Mouse (Mus musculus) liver, embryonic 12.5 days (tissue): ENCODE data around the gene Fat3. TPM values are rescaled to one million over a fixed set of nuclear protein-coding genes. Genes with fewer than 3 reads are reported as not detected.

Source experiments
- ATAC-seq: fragments of 200-750 bp; cut with Nextera tagmentation; 2 replicates; pipeline ENCODE4 v1.8.0; 2017; ENCODE audit warnings: moderate number of reproducible peaks, mild to moderate bottlenecking, moderate library complexity
- H3K27ac ChIP-seq: fragments of 300-500 bp; sonication (generic); 2 replicates; pipeline ENCODE4 v1.5.1; 2016; ENCODE audit warnings: mild to moderate bottlenecking
- H3K27me3 ChIP-seq: fragments of 300-500 bp; sonication (generic); replicated peaks from 2 replicates; pipeline ENCODE4 v1.6.1; 2016; ENCODE audit warnings: mild to moderate bottlenecking, moderate library complexity
- H3K36me3 ChIP-seq: fragments of 300-500 bp; sonication (generic); 2 replicates; pipeline ENCODE4 v1.6.1; 2016; ENCODE audit warnings: mild to moderate bottlenecking, moderate library complexity
- H3K4me1 ChIP-seq: fragments of 300-500 bp; sonication (generic); 2 replicates; pipeline ENCODE4 v1.6.1; 2016
- H3K4me2 ChIP-seq: fragments of 300-500 bp; sonication (generic); 2 replicates; pipeline ENCODE4 v1.6.1; 2016; ENCODE audit warnings: mild to moderate bottlenecking, moderate library complexity
- H3K4me3 ChIP-seq: fragments of 300-500 bp; sonication (generic); 2 replicates; pipeline ENCODE4 v1.5.1; 2016; ENCODE audit warnings: mild to moderate bottlenecking, moderate library complexity
- H3K9ac ChIP-seq: fragments of 300-500 bp; sonication (generic); 2 replicates; pipeline ENCODE4 v1.6.1; 2016; ENCODE audit warnings: mild to moderate bottlenecking, moderate library complexity
- H3K9me3 ChIP-seq: fragments of 300-500 bp; sonication (generic); replicated peaks from 2 replicates; pipeline ENCODE4 v1.6.1; 2016; ENCODE audit warnings: mild to moderate bottlenecking, moderate library complexity
- WGBS: fragments of 180-500 bp; shearing (Covaris S2); methylation state at CpG from one replicate; pipeline ENCODE4 v1.1.7; 2016; ENCODE audit not compliant: insufficient replicate concordance; 5-methylcytosine and 5-hydroxymethylcytosine counted together
- polyA plus RNA-seq: library from polyadenylated mRNA; unstranded; fragments of >200 nt; fragmentation: Nextera tagmentation; extraction: Ambion mirVana; gene quantifications from 2 replicates; pipeline ENCODE4 v1.2.1, GENCODE M21; 2016

Gene Fat3
- polyA plus RNA-seq, 1 experiment from 2014 or later: 0.18 TPM

- H3K9me3 ChIP-seq: no peaks in the 10 kb centered on the region
- H3K4me3 ChIP-seq: no peak overlapping the region
- H3K27ac ChIP-seq: no peak overlapping the region
- H3K27me3 ChIP-seq: no peaks in the 10 kb centered on the region
- no peak for ATAC-seq
- WGBS: 64% methylated on average over 11 of the region's 11 CpGs
- peaks cover 9% of the 10 kb centered on the region; the same call in 1 of the 2 replicates for H3K4me1 ChIP-seq
- no peak overlapping the region for H3K4me2 ChIP-seq
- no peak overlapping the region for H3K9ac ChIP-seq
- H3K36me3 ChIP-seq: no peaks in the 10 kb centered on the region
Observed at GRCm38 (mm10) chr9:16344902-16345855, 155.9 kb downstream of the Fat3 start.

DNA sequence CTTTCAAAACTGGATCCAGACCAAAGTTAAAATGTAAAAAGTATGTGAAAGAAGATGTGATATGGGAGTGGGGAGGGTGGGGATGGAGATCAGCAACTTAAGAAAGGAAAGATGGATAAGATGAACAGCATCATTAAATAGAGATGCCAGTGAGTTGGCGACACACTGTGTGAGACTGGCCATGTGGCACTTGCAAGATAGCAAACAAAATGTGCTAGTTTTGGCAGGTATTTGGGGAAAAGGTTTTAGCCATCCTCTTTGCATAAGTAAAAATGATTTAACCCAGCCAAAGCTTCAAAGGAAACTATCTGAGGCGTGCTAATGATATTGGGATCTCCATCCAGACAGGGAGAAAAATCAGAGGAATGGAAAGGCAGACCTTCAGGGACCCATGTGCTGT is 157.9 kb downstream of the Fat3 start:
- Histone ChIP-seq H3K4me3 (no peak overlapping the region), H3K36me3 (no peaks in the 10 kb centered on the region), H3K9me3 (no peaks in the 10 kb centered on the region), H3K4me1 (peaks cover 9% of the 10 kb centered on the region; the same call in 1 of the 2 replicates), H3K4me2 (no peak overlapping the region), H3K27ac (no peak overlapping the region), H3K27me3 (no peaks in the 10 kb centered on the region), H3K9ac (no peak overlapping the region)
- no peak for ATAC-seq
- WGBS: 49% methylated on average over 2 of the region's 2 CpGs

DNA sequence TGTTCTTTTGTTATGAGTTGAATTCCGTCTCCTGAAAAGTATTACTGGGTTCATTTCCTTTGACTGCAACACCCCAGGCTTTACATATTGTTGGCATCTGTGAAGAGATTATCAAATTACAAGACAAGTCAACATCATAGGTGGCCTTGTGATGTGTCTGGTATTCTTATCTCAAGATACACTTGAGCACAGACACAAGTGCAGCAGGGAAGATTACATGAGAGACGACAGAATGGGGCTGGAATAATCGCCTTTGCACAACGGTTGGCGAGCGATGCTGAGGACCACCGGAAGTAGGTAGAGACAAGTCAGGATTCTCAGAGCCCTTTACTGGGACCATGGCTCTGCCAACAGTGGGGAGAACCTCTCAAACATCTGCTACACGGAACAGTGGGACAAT is 158.5 kb downstream of the Fat3 start:
- Histone ChIP-seq H3K9ac (no peak overlapping the region), H3K4me3 (no peak overlapping the region), H3K27ac (no peak overlapping the region), H3K4me2 (no peak overlapping the region), H3K36me3 (no peaks in the 10 kb centered on the region), H3K4me1 (peaks cover 9% of the 10 kb centered on the region; the same call in 1 of the 2 replicates), H3K27me3 (no peaks in the 10 kb centered on the region), H3K9me3 (no peaks in the 10 kb centered on the region)
- WGBS: 45% methylated on average over 8 of the region's 8 CpGs
- peak; percentile 81 for ATAC-seq

DNA sequence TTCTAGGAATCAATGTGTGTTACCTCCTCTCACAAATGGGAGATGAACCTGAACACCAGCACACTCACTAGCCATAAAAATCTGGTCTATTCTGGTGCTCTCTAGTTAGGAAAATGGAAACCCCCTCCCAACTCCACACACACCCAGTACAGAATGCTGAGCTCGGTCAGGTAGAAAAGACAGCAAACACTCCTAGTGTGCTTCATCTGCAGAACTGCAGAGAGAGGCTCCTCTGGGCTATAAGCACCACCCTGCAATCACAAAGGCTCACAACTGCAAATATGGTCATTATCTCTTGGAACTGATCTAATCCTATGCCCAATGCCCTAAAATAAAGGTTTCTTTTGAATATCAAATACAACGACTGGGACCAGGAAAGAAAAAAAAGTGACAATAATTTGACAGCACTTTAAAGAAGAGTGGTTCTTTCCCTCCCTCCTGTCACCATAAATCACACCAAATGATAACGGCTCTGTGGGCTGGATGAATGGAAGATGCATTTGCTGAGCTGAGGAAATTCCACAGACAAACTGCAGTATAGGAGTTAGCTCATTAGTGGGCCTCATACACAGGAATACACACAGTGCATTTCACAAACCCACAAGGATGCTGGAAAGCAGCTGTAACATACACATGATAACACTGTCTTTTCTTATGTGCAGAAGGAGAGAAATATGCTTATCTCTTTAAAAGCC is 170.6 kb downstream of the Fat3 start:
- 42% methylated on average over 3 of the region's 3 CpGs for WGBS
- Histone ChIP-seq H3K4me1 (no peaks in the 10 kb centered on the region), H3K27ac (no peak overlapping the region), H3K36me3 (no peaks in the 10 kb centered on the region), H3K9ac (no peak overlapping the region), H3K27me3 (no peaks in the 10 kb centered on the region), H3K9me3 (no peaks in the 10 kb centered on the region), H3K4me2 (no peak overlapping the region), H3K4me3 (no peak overlapping the region)
- no peak for ATAC-seq

GRCm38 (mm10) chr9:16318957-16319356 is 182.1 kb downstream of the Fat3 start:
- H3K36me3 ChIP-seq: no peaks in the 10 kb centered on the region
- no peak overlapping the region for H3K4me2 ChIP-seq
- H3K9ac ChIP-seq: no peak overlapping the region
- no peak overlapping the region for H3K27ac ChIP-seq
- WGBS: 62% methylated on average over 1 of the region's 1 CpGs
- H3K4me1 ChIP-seq: no peaks in the 10 kb centered on the region
- no peak overlapping the region for H3K4me3 ChIP-seq
- H3K9me3 ChIP-seq: no peaks in the 10 kb centered on the region
- no peaks in the 10 kb centered on the region for H3K27me3 ChIP-seq
- ATAC-seq: no peak

DNA sequence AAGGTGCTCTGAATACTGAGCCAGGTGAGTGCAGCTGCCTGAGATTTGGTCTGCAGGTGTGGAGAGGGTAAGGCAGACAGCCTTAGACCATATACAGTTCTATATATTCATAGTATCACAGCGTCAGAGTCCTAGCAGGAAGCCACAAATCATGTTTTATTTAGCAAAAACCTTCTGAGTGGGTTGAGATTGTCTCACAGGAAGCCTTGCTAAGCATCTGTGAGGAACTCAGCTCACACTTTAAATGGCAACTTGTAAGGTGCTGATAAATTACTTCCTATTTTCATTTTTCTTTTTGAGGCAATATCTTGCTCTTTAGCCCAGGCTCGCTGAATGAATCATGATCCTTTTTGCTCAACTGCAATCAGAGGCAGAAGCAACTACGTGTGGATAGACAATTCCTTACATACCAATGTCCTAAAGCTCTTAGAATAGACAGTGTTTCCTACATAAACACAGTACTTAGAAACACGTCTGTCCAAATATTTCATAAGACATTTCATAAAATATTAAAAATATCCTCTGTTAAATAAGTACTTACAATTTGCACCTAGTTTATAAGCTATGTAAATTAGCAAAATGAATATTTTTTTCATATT is 188.4 kb downstream of the Fat3 start:
- 29% methylated on average over 4 of the region's 4 CpGs for WGBS

GRCm38 (mm10) chr9:16310855-16311848 is 189.9 kb downstream of the Fat3 start:
- Histone ChIP-seq H3K27me3 (no peaks in the 10 kb centered on the region), H3K9ac (no peak overlapping the region), H3K4me3 (no peak overlapping the region), H3K27ac (no peak overlapping the region), H3K36me3 (no peaks in the 10 kb centered on the region), H3K4me1 (no peaks in the 10 kb centered on the region), H3K4me2 (no peak overlapping the region), H3K9me3 (no peaks in the 10 kb centered on the region)
- 42% methylated on average over 5 of the region's 5 CpGs for WGBS
- no peak for ATAC-seq

More for the DNA sequence above, 188.4 kb downstream of the Fat3 start:
- no peak overlapping the region for H3K27ac ChIP-seq
- ATAC-seq: no peak
- no peaks in the 10 kb centered on the region for H3K27me3 ChIP-seq
- H3K4me3 ChIP-seq: no peak overlapping the region
- no peaks in the 10 kb centered on the region for H3K36me3 ChIP-seq
- no peak overlapping the region for H3K4me2 ChIP-seq
- H3K9ac ChIP-seq: no peak overlapping the region
- H3K9me3 ChIP-seq: no peaks in the 10 kb centered on the region
- no peaks in the 10 kb centered on the region for H3K4me1 ChIP-seq

DNA sequence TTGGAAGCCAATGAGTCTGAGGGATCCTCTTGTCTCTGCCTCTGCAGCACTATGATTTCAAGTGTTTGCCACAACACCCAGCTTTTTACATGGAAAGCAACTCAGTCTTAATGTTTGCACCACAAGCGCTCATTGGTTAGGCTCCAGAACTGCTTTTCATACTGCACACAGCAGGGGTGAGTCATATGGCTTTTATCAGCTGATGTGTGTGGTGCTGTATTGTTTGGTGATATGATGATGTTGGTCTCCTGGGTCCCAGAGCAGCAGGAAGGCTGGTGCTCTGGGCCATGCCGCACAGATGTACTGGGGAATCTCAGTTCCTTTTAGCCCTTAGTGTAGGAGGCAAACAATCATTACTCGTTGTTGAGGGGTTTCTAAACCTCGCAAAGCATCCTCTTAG is 190.8 kb downstream of the Fat3 start:
- no peaks in the 10 kb centered on the region for H3K36me3 ChIP-seq
- H3K9ac ChIP-seq: no peak overlapping the region
- H3K4me1 ChIP-seq: no peaks in the 10 kb centered on the region
- no peaks in the 10 kb centered on the region for H3K27me3 ChIP-seq
- ATAC-seq: no peak
- no peaks in the 10 kb centered on the region for H3K9me3 ChIP-seq
- no peak overlapping the region for H3K27ac ChIP-seq
- H3K4me2 ChIP-seq: no peak overlapping the region
- no peak overlapping the region for H3K4me3 ChIP-seq
- WGBS: 62% methylated on average over 4 of the region's 4 CpGs

GRCm38 (mm10) chr9:16307789-16308188 is 193.3 kb downstream of the Fat3 start:
- Histone ChIP-seq H3K4me2 (no peak overlapping the region), H3K4me1 (no peaks in the 10 kb centered on the region), H3K36me3 (no peaks in the 10 kb centered on the region), H3K9ac (no peak overlapping the region), H3K9me3 (no peaks in the 10 kb centered on the region), H3K4me3 (no peak overlapping the region), H3K27ac (no peak overlapping the region), H3K27me3 (no peaks in the 10 kb centered on the region)
- no peak for ATAC-seq
- 80% methylated on average over 1 of the region's 1 CpGs for WGBS

DNA sequence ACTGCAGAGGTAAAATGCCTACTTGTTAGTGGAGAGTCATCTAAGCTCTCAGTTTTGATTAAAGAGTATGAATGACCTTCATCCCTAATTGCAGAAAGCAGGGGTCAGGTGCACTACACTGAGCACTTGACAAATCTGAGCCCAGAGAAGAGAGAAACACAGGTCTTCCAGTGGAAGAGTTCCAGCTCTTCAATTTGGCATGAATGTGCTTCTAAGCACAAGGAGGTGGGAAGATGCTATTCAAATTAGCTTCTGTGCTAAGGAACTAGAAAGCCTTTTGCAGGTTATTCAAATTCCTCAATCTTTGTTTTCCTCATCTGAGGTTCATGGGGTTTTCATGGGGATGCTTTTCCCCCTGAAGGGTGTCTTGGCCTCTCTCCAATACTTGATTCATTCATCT is 194.9 kb downstream of the Fat3 start:
- H3K27ac ChIP-seq: no peak overlapping the region
- H3K9ac ChIP-seq: no peak overlapping the region
- no peak overlapping the region for H3K4me3 ChIP-seq
- no peaks in the 10 kb centered on the region for H3K36me3 ChIP-seq
- no peaks in the 10 kb centered on the region for H3K4me1 ChIP-seq
- no peak for ATAC-seq
- H3K4me2 ChIP-seq: no peak overlapping the region
- H3K9me3 ChIP-seq: no peaks in the 10 kb centered on the region
- no peaks in the 10 kb centered on the region for H3K27me3 ChIP-seq

GRCm38 (mm10) chr9:16305396-16306086 is 195.5 kb downstream of the Fat3 start:
- H3K36me3 ChIP-seq: no peaks in the 10 kb centered on the region
- H3K4me2 ChIP-seq: no peak overlapping the region
- H3K27ac ChIP-seq: no peak overlapping the region
- H3K4me1 ChIP-seq: no peaks in the 10 kb centered on the region
- H3K4me3 ChIP-seq: no peak overlapping the region
- H3K9ac ChIP-seq: no peak overlapping the region
- no peaks in the 10 kb centered on the region for H3K27me3 ChIP-seq
- ATAC-seq: no peak
- H3K9me3 ChIP-seq: no peaks in the 10 kb centered on the region
- WGBS: 62% methylated on average over 2 of the region's 2 CpGs
